Mouse (Mus musculus): ENCODE data around the gene Omp.

DNA sequence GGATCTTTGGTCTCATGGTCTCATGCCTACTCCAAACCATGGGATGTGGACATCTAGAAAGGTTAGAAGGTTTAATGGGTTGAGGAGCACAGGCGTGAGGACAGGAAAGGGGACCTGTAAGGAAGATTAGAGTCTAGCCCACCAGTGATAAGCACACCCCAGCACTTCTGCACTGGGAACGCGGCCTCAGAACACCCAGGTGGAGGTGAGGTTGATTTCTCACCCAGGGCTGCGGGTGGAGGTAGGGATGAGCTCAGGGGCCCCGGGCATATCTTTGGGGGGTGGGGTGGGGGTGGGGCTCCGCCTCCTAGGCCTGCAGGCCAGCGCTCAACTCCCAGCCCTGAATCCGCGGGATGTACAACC is 32.2 kb upstream of the Omp start:
- TF ChIP-seq CTCF (conservative IDR thresholded peaks at IDR 0.05; ENCODE audit: low read length) (no peak), NANOG (IDR thresholded peaks at IDR 0.05; ENCODE audit: borderline replicate concordance, low read length) (no peak), POU5F1 (IDR thresholded peaks at IDR 0.05; ENCODE audit: borderline replicate concordance, low read length) (no peak)
